Mouse (Mus musculus): ENCODE measurements around the gene Gadd45b. TPM values are rescaled to one million over a fixed set of nuclear protein-coding genes. Genes with fewer than 3 reads are reported as not detected.

Gene Gadd45b
- 1.6 and 2.0 TPM in 2 replicates for polyA plus RNA-seq (2016; fragmentation: Nextera tagmentation; extraction: Ambion mirVana)

GRCm38 (mm10) chr10:80929299-80930226, at the start of gene Gadd45b:
TSS of gene Gadd45b (plus strand) at chr10:80930073.
- Histone ChIP-seq H3K9me3 (replicated peaks) (no peaks in the 10 kb centered on the region), H3K4me2 (peak within 1 kb of the TSS; percentile 95), H3K4me1 (peaks cover 52% of the 10 kb centered on the region), H3K9ac (peak within 1 kb of the TSS; percentile 67), H3K36me3 (no peaks in the 10 kb centered on the region), H3K27ac (peak within 1 kb of the TSS; percentile 69), H3K27me3 (replicated peaks) (peaks cover 55% of the 10 kb centered on the region), H3K4me3 (peak within 1 kb of the TSS; percentile 60)
- WGBS (ENCODE audit: insufficient replicate concordance): under 1% methylated on average over 56 of the region's 56 CpGs
- peak; percentile 85 for ATAC-seq

GRCm38 (mm10) chr10:80880131-80880641, 49.7 kb upstream of the Gadd45b start:
- no peak overlapping the region for H3K4me3 ChIP-seq

GRCm38 (mm10) chr10:80880901-80881300, 49.0 kb upstream of the Gadd45b start:
- Histone ChIP-seq H3K36me3 (no peaks in the 10 kb centered on the region), H3K4me2 (peak overlapping the region; percentile 55), H3K27ac (peak overlapping the region; percentile 87), H3K4me3 (no peak overlapping the region), H3K4me1 (peaks cover 44% of the 10 kb centered on the region), H3K27me3 (replicated peaks) (peaks cover 24% of the 10 kb centered on the region), H3K9ac (no peak overlapping the region), H3K9me3 (replicated peaks) (no peaks in the 10 kb centered on the region)
- 66% methylated on average over 2 of the region's 2 CpGs for WGBS (ENCODE audit: insufficient replicate concordance)
- no peak for ATAC-seq

More at GRCm38 (mm10) chr10:80880131-80880641, 49.7 kb upstream of the Gadd45b start:
- Histone ChIP-seq H3K36me3 (no peaks in the 10 kb centered on the region), H3K4me1 (peaks cover 48% of the 10 kb centered on the region), H3K9me3 (replicated peaks) (no peaks in the 10 kb centered on the region), H3K4me2 (peak overlapping the region; percentile 55), H3K9ac (peak overlapping the region; percentile 44), H3K27ac (peak overlapping the region; percentile 87), H3K27me3 (replicated peaks) (peaks cover 17% of the 10 kb centered on the region; the same call in 1 of the 2 replicates)
- ATAC-seq: peak; percentile 90
- 3% methylated on average over 5 of the region's 5 CpGs for WGBS (ENCODE audit: insufficient replicate concordance)

GRCm38 (mm10) chr10:80881301-80881700, 48.6 kb upstream of the Gadd45b start:
- H3K9ac ChIP-seq: no peak overlapping the region
- H3K36me3 ChIP-seq: no peaks in the 10 kb centered on the region
- no peak for ATAC-seq
- H3K27ac ChIP-seq: no peak overlapping the region
- 19% methylated on average over 10 of the region's 10 CpGs for WGBS (ENCODE audit: insufficient replicate concordance)
- peaks cover 27% of the 10 kb centered on the region for H3K27me3 ChIP-seq (replicated peaks)
- peaks cover 41% of the 10 kb centered on the region for H3K4me1 ChIP-seq
- H3K4me3 ChIP-seq: no peak overlapping the region
- no peaks in the 10 kb centered on the region for H3K9me3 ChIP-seq (replicated peaks)
- H3K4me2 ChIP-seq: no peak overlapping the region

- H3K27ac ChIP-seq: no peak overlapping the region
- H3K9ac ChIP-seq: no peak overlapping the region
- H3K9me3 ChIP-seq (replicated peaks): no peaks in the 10 kb centered on the region
- no peak for ATAC-seq
- no peaks in the 10 kb centered on the region for H3K36me3 ChIP-seq
- H3K4me2 ChIP-seq: no peak overlapping the region
- no peak overlapping the region for H3K4me3 ChIP-seq
- H3K4me1 ChIP-seq: no peaks in the 10 kb centered on the region
- WGBS (ENCODE audit: insufficient replicate concordance): 62% methylated on average over 11 of the region's 11 CpGs
- peaks cover 70% of the 10 kb centered on the region for H3K27me3 ChIP-seq (replicated peaks)
These were observed 42.7 kb upstream of the Gadd45b start for GRCm38 (mm10) chr10:80887181-80887580.

GRCm38 (mm10) chr10:80895100-80895499, 34.8 kb upstream of the Gadd45b start:
- H3K36me3 ChIP-seq: peaks cover 21% of the 10 kb centered on the region
- H3K4me1 ChIP-seq: peaks cover 32% of the 10 kb centered on the region
- no peak overlapping the region for H3K4me2 ChIP-seq
- H3K27me3 ChIP-seq (replicated peaks): peaks cover 11% of the 10 kb centered on the region
- no peak for ATAC-seq
- WGBS (ENCODE audit: insufficient replicate concordance): 81% methylated on average over 7 of the region's 7 CpGs
- no peaks in the 10 kb centered on the region for H3K9me3 ChIP-seq (replicated peaks)
- H3K9ac ChIP-seq: no peak overlapping the region
- H3K4me3 ChIP-seq: no peak overlapping the region
- H3K27ac ChIP-seq: no peak overlapping the region

- ATAC-seq: no peak
- H3K27ac ChIP-seq: no peak overlapping the region
- peaks cover 21% of the 10 kb centered on the region for H3K36me3 ChIP-seq
- no peaks in the 10 kb centered on the region for H3K9me3 ChIP-seq (replicated peaks)
- peaks cover 5% of the 10 kb centered on the region for H3K27me3 ChIP-seq (replicated peaks)
- H3K9ac ChIP-seq: no peak overlapping the region
- H3K4me3 ChIP-seq: no peak overlapping the region
- no peak overlapping the region for H3K4me2 ChIP-seq
- 67% methylated on average over 6 of the region's 6 CpGs for whole genome bisulfite sequencing (ENCODE audit: insufficient replicate concordance)
- H3K4me1 ChIP-seq: peaks cover 33% of the 10 kb centered on the region
These were observed 34.2 kb upstream of the Gadd45b start for GRCm38 (mm10) chr10:80895697-80896096.

GRCm38 (mm10) chr10:80896581-80897485, 33.0 kb upstream of the Gadd45b start:
- H3K9ac ChIP-seq: no peak overlapping the region
- peaks cover 21% of the 10 kb centered on the region for H3K36me3 ChIP-seq
- H3K9me3 ChIP-seq (replicated peaks): no peaks in the 10 kb centered on the region
- H3K4me2 ChIP-seq: no peak overlapping the region
- peaks cover 39% of the 10 kb centered on the region for H3K4me1 ChIP-seq
- WGBS (ENCODE audit: insufficient replicate concordance): 66% methylated on average over 24 of the region's 24 CpGs
- no peaks in the 10 kb centered on the region for H3K27me3 ChIP-seq (replicated peaks)
- no peak overlapping the region for H3K27ac ChIP-seq
- no peak overlapping the region for H3K4me3 ChIP-seq
- ATAC-seq: no peak

- Histone ChIP-seq H3K27me3 (replicated peaks) (no peaks in the 10 kb centered on the region), H3K9ac (no peak overlapping the region), H3K9me3 (replicated peaks) (no peaks in the 10 kb centered on the region), H3K4me2 (peak overlapping the region; percentile 96), H3K36me3 (peaks cover 33% of the 10 kb centered on the region), H3K27ac (no peak overlapping the region), H3K4me3 (0 out of 2 replicates have a peak overlapping the region, but pooled peaks have one; percentile 16), H3K4me1 (peaks cover 39% of the 10 kb centered on the region)
- no peak for ATAC-seq
- 39% methylated on average over 41 of the region's 41 CpGs for WGBS (ENCODE audit: insufficient replicate concordance)
These were observed 31.9 kb upstream of the Gadd45b start for GRCm38 (mm10) chr10:80897861-80898510.

- 78% methylated on average over 8 of the region's 8 CpGs for WGBS (ENCODE audit: insufficient replicate concordance)
- peak overlapping the region; percentile 91; the same call in 1 of the 2 replicates for H3K9ac ChIP-seq
- peaks cover 39% of the 10 kb centered on the region for H3K4me1 ChIP-seq
- ATAC-seq: no peak
- H3K9me3 ChIP-seq (replicated peaks): no peaks in the 10 kb centered on the region
- 0 out of 2 replicates have a peak overlapping the region, but pooled peaks have one; percentile 8 for H3K27ac ChIP-seq
- H3K36me3 ChIP-seq: peaks cover 43% of the 10 kb centered on the region
- H3K27me3 ChIP-seq (replicated peaks): no peaks in the 10 kb centered on the region
- H3K4me2 ChIP-seq: peak overlapping the region; percentile 96
- H3K4me3 ChIP-seq: peak overlapping the region; percentile 92; the same call in 1 of the 2 replicates
These were observed 30.8 kb upstream of the Gadd45b start for GRCm38 (mm10) chr10:80899074-80899473.

All from liver, embryonic 12.5 days (tissue).